Mouse (Mus musculus) midbrain, embryonic 14.5 days (tissue): ENCODE data around the gene Cd24a. TPM values are rescaled to one million over a fixed set of nuclear protein-coding genes. Genes with fewer than 3 reads are reported as not detected.

ENCODE experiments used
- ATAC-seq: fragments of 200-750 bp; cut with Nextera tagmentation; 2 replicates; pipeline ENCODE4 v1.8.0; 2017; ENCODE audit warnings: moderate number of reproducible peaks, moderate library complexity; ENCODE audit not compliant: low FRiP score, low TSS enrichment
- DNase-seq: peaks from one replicate; pipeline ENCODE4 v3.0.0-alpha.2; 2015
- H3K27ac ChIP-seq: fragments of 300-500 bp; sonication (generic); replicated peaks from 2 replicates; pipeline ENCODE4 v1.5.1; 2014; ENCODE audit warnings: mild to moderate bottlenecking, low read depth, low read length, moderate library complexity
- H3K27me3 ChIP-seq: fragments of 300-500 bp; sonication (generic); 2 replicates; pipeline ENCODE4 v1.6.1; 2014; ENCODE audit warnings: low read length, control low read depth, mixed read lengths; ENCODE audit not compliant: control insufficient read depth, insufficient read depth
- H3K36me3 ChIP-seq: fragments of 300-500 bp; sonication (generic); 2 replicates; pipeline ENCODE4 v1.6.1; 2014; ENCODE audit warnings: low read length, control low read depth; ENCODE audit not compliant: control insufficient read depth, insufficient read depth
- H3K4me1 ChIP-seq: fragments of 300-500 bp; sonication (generic); 2 replicates; pipeline ENCODE4 v1.6.1; 2014; ENCODE audit warnings: mild to moderate bottlenecking, antibody characterized with exemption, low read length, control low read depth; ENCODE audit not compliant: control insufficient read depth, insufficient read depth
- H3K4me2 ChIP-seq: fragments of 300-500 bp; sonication (generic); 2 replicates; pipeline ENCODE4 v1.6.1; 2014; ENCODE audit warnings: mild to moderate bottlenecking, low read length, moderate library complexity
- H3K4me3 ChIP-seq: fragments of 300-500 bp; sonication (generic); replicated peaks from 2 replicates; pipeline ENCODE4 v1.5.1; 2014; ENCODE audit warnings: low read depth, low read length
- H3K9ac ChIP-seq: fragments of 300-500 bp; sonication (generic); replicated peaks from 2 replicates; pipeline ENCODE4 v1.6.1; 2014; ENCODE audit warnings: mild to moderate bottlenecking, low read length, moderate library complexity
- H3K9me3 ChIP-seq: fragments of 300-500 bp; sonication (generic); 2 replicates; pipeline ENCODE4 v1.6.1; 2016; ENCODE audit warnings: low read length, control low read depth, mixed read lengths; ENCODE audit not compliant: control insufficient read depth
- WGBS: fragments of 180-500 bp; shearing (Covaris S2); extraction: QIAGEN DNeasy Blood & Tissue Kit; methylation state at CpG from one replicate; pipeline ENCODE4 v1.1.7; 2014; 5-methylcytosine and 5-hydroxymethylcytosine counted together
- polyA plus RNA-seq: library from polyadenylated mRNA; unstranded; fragments of >200 nt; fragmentation: Nextera tagmentation; extraction: Ambion mirVana; gene quantifications from 2 replicates; pipeline ENCODE4 v1.2.1, GENCODE M21; 2014

Cd24a gene
- polyA plus RNA-seq, 1 experiment from 2014 or later: 1,163 TPM

GRCm38 (mm10) chr10:43593182-43593581 lies 15.1 kb downstream of the Cd24a start:
- no peak for DNase-seq
- Histone ChIP-seq H3K4me1 (no peaks in the 10 kb centered on the region), H3K27ac (no peak overlapping the region), H3K9ac (no peak overlapping the region), H3K9me3 (no peaks in the 10 kb centered on the region), H3K4me3 (no peak overlapping the region), H3K27me3 (no peaks in the 10 kb centered on the region), H3K4me2 (no peak overlapping the region), H3K36me3 (no peaks in the 10 kb centered on the region)
- no peak for ATAC-seq
- WGBS: 81% methylated on average over 5 of the region's 5 CpGs

GRCm38 (mm10) chr10:43594187-43594586 lies 16.1 kb downstream of the Cd24a start:
- H3K27me3 ChIP-seq: no peaks in the 10 kb centered on the region
- ATAC-seq (no peak), DNase-seq (no peak)
- H3K9me3 ChIP-seq: no peaks in the 10 kb centered on the region
- H3K4me3 ChIP-seq: no peak overlapping the region
- H3K36me3 ChIP-seq: no peaks in the 10 kb centered on the region
- no peaks in the 10 kb centered on the region for H3K4me1 ChIP-seq
- no peak overlapping the region for H3K4me2 ChIP-seq
- H3K9ac ChIP-seq: no peak overlapping the region
- WGBS: 92% methylated on average over 2 of the region's 2 CpGs
- no peak overlapping the region for H3K27ac ChIP-seq

- H3K4me1 ChIP-seq: no peaks in the 10 kb centered on the region
- 80% methylated on average over 3 of the region's 3 CpGs for WGBS
These were observed 16.8 kb downstream of the Cd24a start for GRCm38 (mm10) chr10:43594894-43595293.

GRCm38 (mm10) chr10:43598067-43598726 lies 20.1 kb downstream of the Cd24a start:
- H3K36me3 ChIP-seq: no peaks in the 10 kb centered on the region
- no peak overlapping the region for H3K4me2 ChIP-seq
- no peak overlapping the region for H3K4me3 ChIP-seq
- no peak for ATAC-seq
- H3K4me1 ChIP-seq: no peaks in the 10 kb centered on the region
- no peak for DNase-seq
- no peaks in the 10 kb centered on the region for H3K27me3 ChIP-seq
- H3K9ac ChIP-seq: no peak overlapping the region
- 96% methylated on average over 2 of the region's 2 CpGs for WGBS
- H3K27ac ChIP-seq: no peak overlapping the region
- no peaks in the 10 kb centered on the region for H3K9me3 ChIP-seq

More at GRCm38 (mm10) chr10:43594894-43595293, 16.8 kb downstream of the Cd24a start:
- no peak overlapping the region for H3K4me2 ChIP-seq
- no peaks in the 10 kb centered on the region for H3K36me3 ChIP-seq
- no peaks in the 10 kb centered on the region for H3K9me3 ChIP-seq
- no peak overlapping the region for H3K9ac ChIP-seq
- no peak overlapping the region for H3K27ac ChIP-seq
- H3K27me3 ChIP-seq: no peaks in the 10 kb centered on the region
- no peak overlapping the region for H3K4me3 ChIP-seq
- DNase-seq: no peak
- no peak for ATAC-seq

- ATAC-seq: no peak
- H3K9me3 ChIP-seq: no peaks in the 10 kb centered on the region
- H3K4me2 ChIP-seq: no peak overlapping the region
- no peaks in the 10 kb centered on the region for H3K27me3 ChIP-seq
- no peak for DNase-seq
- WGBS: 79% methylated on average over 1 of the region's 1 CpGs
- no peak overlapping the region for H3K4me3 ChIP-seq
- H3K27ac ChIP-seq: no peak overlapping the region
- H3K4me1 ChIP-seq: no peaks in the 10 kb centered on the region
- no peaks in the 10 kb centered on the region for H3K36me3 ChIP-seq
- H3K9ac ChIP-seq: no peak overlapping the region
These were observed 23.0 kb downstream of the Cd24a start for GRCm38 (mm10) chr10:43601039-43601438.

GRCm38 (mm10) chr10:43601511-43602396 lies 23.7 kb downstream of the Cd24a start:
- Histone ChIP-seq H3K4me1 (no peaks in the 10 kb centered on the region), H3K9me3 (no peaks in the 10 kb centered on the region), H3K36me3 (no peaks in the 10 kb centered on the region), H3K27ac (0 out of 2 replicates have a peak overlapping the region, but pooled peaks have one; percentile 32), H3K27me3 (no peaks in the 10 kb centered on the region), H3K9ac (no peak overlapping the region), H3K4me3 (no peak overlapping the region), H3K4me2 (no peak overlapping the region)
- 67% methylated on average over 14 of the region's 14 CpGs for WGBS
- no peak for ATAC-seq
- no peak for DNase-seq

- H3K4me3 ChIP-seq: no peak overlapping the region
- H3K36me3 ChIP-seq: no peaks in the 10 kb centered on the region
- H3K4me2 ChIP-seq: no peak overlapping the region
- no peak for DNase-seq
- no peaks in the 10 kb centered on the region for H3K4me1 ChIP-seq
- H3K9me3 ChIP-seq: no peaks in the 10 kb centered on the region
- 82% methylated on average over 4 of the region's 4 CpGs for WGBS
- no peak for ATAC-seq
- no peaks in the 10 kb centered on the region for H3K27me3 ChIP-seq
- no peak overlapping the region for H3K27ac ChIP-seq
- H3K9ac ChIP-seq: no peak overlapping the region
These were observed 26.0 kb downstream of the Cd24a start for GRCm38 (mm10) chr10:43603975-43604686.

- WGBS: 90% methylated on average over 10 of the region's 10 CpGs
- H3K27ac ChIP-seq: no peak overlapping the region
- no peaks in the 10 kb centered on the region for H3K9me3 ChIP-seq
- H3K9ac ChIP-seq: no peak overlapping the region
- no peaks in the 10 kb centered on the region for H3K27me3 ChIP-seq
- H3K4me1 ChIP-seq: no peaks in the 10 kb centered on the region
- ATAC-seq (no peak), DNase-seq (no peak)
- H3K4me2 ChIP-seq: no peak overlapping the region
- no peaks in the 10 kb centered on the region for H3K36me3 ChIP-seq
- H3K4me3 ChIP-seq: no peak overlapping the region
These were observed 26.7 kb downstream of the Cd24a start for GRCm38 (mm10) chr10:43604687-43605250.
